Mouse (Mus musculus) bone marrow, adult 2 months (tissue): ENCODE results near the gene Nr5a1.

Source experiments
- CTCF ChIP-seq: fragments of 200-500 bp; IDR thresholded peaks from 2 replicates; pipeline ENCODE4 v1.5.1; 2011; ENCODE audit warnings: low read length, control low read depth; ENCODE audit not compliant: control insufficient read depth, insufficient read depth
- POLR2A ChIP-seq: fragments of 200-500 bp; IDR thresholded peaks from 2 replicates; pipeline ENCODE4 v1.6.1; 2011; ENCODE audit warnings: low read depth, mild to moderate bottlenecking, control low read depth, low read length, borderline replicate concordance; ENCODE audit not compliant: control insufficient read depth

GRCm38 (mm10) chr2:38653694-38654093, 60.6 kb downstream of the Nr5a1 start:
- TF ChIP-seq POLR2A, result no peak
- TF ChIP-seq CTCF, result no peak
